Mouse (Mus musculus) heart, adult 18-20 months (tissue): ENCODE measurements at regions not wholly inside any gene's neighbourhood (a gene's known extent, or its start where the extent isn't known, plus 50 kb on each side); places are given as distances from the start of the nearest gene placed in this dataset.

ENCODE experiments used
- DNase-seq, 2 experiments: peaks; one replicate each; pipeline ENCODE4 v3.0.0; 2021 to 2022; ENCODE audit warnings: mixed read lengths in 1 of 2

DNA sequence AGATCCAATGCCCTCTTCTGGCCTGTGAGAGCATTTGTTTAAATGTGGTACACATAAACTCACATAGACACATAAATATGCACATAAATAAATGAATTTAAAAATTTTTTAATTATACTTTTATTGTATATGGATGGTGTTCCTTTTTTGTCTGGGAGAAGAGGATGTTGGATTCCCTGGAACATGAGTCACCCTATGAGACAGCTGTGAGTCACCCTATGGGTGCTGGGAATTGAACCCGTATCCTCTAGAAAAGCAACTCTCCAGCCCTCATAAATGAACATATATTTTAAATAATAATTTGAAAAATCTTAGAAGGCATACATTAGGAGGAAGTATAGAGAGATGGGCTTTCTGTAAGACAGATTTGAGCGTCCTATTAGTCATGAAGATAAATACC, 76.1 kb upstream of the Dynlt3 start:
- DNase-seq = no peak

GRCm38 (mm10) chrX:9742518-9742917, 79.7 kb upstream of the Dynlt3 start:
- DNase-seq = no peak

DNA sequence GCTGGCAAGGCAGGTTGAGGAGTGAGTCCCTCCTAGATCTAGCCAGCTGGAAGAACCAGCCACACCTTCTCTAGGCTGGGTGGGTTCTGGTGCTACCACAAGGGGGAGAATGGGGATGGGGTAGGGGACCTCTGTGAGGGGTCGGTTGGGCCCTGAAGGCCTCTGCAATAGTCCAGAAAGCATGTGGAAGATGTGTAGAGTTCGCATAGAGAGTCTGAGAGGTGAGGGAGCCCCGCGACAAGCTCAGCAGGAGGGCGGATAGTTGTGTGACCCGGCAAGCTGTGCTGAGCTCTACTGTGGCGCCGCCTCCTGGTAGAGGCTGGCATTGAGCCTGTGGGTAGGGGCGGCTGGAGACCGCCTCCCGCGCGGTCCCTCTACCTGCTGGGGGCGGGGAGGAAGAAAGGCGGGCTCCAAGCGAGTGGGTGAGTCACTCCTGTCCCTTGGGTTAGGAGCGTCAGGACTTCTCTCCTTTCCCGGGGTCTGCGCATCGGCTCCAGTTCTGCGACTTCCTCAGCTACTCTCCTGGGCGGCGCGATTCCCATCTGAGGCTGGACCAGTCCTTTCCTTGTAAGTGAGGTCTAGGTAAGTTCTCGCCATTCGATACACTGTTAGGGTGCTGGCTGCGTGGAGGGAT, 84.6 kb upstream of the Dynlt3 start:
- DNase-seq = peak; percentile 0 to 10

DNA sequence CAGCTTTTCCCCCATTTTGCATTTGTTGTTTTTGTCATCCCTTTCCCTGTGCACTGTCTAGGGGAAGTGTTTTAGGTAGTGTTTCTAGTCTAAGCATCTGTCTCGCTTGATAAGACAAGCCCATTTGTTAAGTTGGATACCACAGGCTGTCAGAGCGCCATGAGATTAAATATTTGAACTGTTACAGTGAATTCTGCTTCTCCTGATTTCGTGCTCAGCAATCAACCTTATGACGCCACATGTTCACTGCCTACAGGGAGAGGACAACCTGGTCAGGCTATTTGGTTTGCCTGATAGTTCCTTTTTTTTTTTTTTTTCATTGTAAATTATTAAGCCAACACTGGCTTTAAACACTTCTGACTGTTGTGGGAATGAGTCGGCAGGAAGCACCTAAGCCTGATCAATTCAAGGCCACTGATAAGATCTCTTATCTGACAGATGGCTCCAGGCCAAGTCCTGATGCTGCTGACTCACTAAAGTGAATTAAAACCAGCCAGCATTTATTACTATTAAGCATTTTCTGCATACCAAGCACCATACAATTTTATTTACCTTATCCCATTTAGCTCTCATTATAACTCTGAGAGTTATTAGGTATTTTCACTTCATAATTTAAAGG, 90.3 kb upstream of the Dynlt3 start:
- DNase-seq = no peak

DNA sequence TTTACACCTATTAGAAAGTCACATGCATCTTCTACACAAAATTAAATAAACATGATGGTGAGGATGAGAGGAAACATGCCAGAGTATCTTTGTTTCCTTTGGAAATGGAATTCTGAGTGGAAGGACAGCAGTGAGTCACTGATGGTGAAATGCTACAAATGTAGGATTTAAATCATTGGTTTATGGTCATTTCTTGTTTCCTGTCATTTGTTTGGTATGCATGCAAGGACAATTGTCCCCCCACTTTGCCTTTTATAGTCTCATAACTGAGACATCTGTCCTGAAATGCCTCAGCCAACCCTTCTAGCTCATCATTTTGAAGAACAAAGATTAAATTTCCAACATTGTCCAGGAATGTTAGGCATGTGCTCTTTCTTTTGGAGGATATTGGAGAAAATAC, 77.2 kb upstream of the Hypm start:
- no peak for DNase-seq

DNA sequence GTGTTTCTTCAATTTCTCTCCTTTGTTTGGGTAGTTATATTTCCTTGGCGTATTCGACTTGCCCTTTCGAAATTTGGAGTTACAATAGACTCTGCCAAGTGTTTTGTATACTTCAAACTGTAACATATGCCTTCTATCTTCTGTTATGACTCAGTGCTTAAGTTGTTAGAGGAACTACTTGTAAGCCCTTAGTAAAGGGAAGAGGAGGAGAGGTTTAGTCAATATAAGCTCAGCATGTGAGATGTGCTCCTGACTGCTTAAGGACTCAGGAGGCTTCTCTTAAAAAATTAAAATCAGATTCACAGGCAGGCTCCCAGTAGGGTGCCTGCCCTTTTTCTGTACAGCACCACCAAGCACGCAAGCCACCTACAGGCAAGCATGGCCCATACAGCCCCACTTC, 69.2 kb upstream of the Hypm start:
- no peak for DNase-seq

DNA sequence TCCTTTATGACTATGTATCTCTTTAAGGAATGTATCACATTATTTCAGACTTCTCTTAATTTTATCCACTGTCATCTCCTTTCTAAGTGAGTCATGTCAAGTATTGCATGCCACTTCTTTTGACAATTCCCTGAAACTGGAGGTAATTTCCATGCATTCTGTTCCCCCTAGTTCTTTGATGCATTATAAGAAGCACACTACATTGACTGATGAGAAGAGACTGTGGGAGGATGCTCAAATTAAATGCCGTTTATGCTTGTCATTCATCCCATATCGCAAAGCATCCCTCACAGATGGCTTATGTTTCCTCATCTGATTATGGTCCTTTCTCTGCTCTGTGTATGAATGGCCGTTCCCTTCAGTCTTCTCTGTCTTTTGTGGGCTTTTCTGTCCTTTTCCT, 57.2 kb upstream of the Hypm start:
- no peak for DNase-seq
